Comparison of ENCODE assay signal across 14 mouse cellular contexts in the genomic region with DNA sequence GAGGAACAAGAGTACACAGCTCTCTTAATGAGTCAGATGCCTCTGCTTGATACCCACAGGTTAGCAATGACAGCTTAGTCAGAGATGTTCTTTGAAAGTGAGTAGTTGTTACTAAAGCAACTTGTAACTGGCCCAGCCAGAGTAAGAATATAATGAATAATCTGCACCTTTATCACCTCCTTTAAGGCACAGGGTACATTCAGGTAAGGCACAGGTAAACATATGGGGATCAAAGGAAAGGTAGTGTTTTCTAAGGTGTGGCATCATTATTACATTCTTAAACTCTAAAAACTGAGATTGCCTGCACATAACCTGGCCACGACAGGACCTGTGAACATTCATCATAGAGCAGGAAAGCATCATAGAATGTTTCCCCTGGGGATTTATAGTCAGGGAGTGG.
"Had no signal": no experiment of that assay in that cellular context is flagged by ENCODE, and none has a peak within 500 bp of the region (broad histone marks: within the 10 kb centered on the region; RNA-seq: fewer than 3 reads in every experiment).

No protein-coding gene starts in this region.

- H3K27me3 ChIP-seq: kidney, embryonic 15.5 days; liver, embryonic 13.5 days; megakaryocyte, embryonic 14.5 days; midbrain, embryonic 13.5 days had no signal

- ATAC-seq: midbrain, embryonic 13.5 days; midbrain, embryonic 16.5 days had no signal

- H3K9me3 ChIP-seq: kidney, embryonic 15.5 days; liver, embryonic 13.5 days; megakaryocyte, embryonic 14.5 days; midbrain, embryonic 10.5 days; midbrain, embryonic 13.5 days had no signal

- H3K27ac ChIP-seq: kidney, embryonic 15.5 days; left cerebral cortex, adult 2 months; liver, embryonic 13.5 days; midbrain, embryonic 10.5 days; midbrain, embryonic 13.5 days had no signal

- H3K4me2 ChIP-seq: kidney, embryonic 15.5 days; liver, embryonic 13.5 days; midbrain, embryonic 13.5 days had no signal

- H3K9ac ChIP-seq: kidney, embryonic 15.5 days; liver, embryonic 13.5 days; midbrain, embryonic 13.5 days had no signal

- DNase-seq: kidney, adult 8-10 months; kidney, postnatal 10 days; kidney, postnatal 36 days; layer of hippocampus, postnatal 36 days; liver, embryonic 13.5 days; lung, adult 2 months; thymus, adult 2 months; thymus, postnatal 14 days had no signal

- H3K36me3 ChIP-seq: liver, embryonic 13.5 days had no signal

- H3K4me3 ChIP-seq: kidney, embryonic 15.5 days; left cerebral cortex, adult 2 months; liver, embryonic 13.5 days; megakaryocyte, embryonic 14.5 days; midbrain, embryonic 10.5 days; midbrain, embryonic 13.5 days had no signal
